Comparison of ENCODE assay signal across 10 mouse cellular contexts in genomic region chr1:66115330-66115729, GRCm38 (mm10). TPM values are rescaled to one million over a fixed set of nuclear protein-coding genes. Genes with fewer than 3 reads are reported as not detected.
DNase-seq lines count a peak whose midpoint lies in the region; ATAC-seq and TF ChIP-seq lines count a peak whose summit lies in the region.
"Had no signal": no experiment of that assay in that cellular context is flagged by ENCODE, and none has a peak within 500 bp of the region (broad histone marks: within the 10 kb centered on the region; RNA-seq: fewer than 3 reads in every experiment).

No protein-coding gene starts in this region.

- no peak overlapping the region for H3K9ac ChIP-seq in embryonic facial prominence, embryonic 14.5 days (ENCODE audit: low read depth, low read length)
- no peak overlapping the region for H3K9ac ChIP-seq in heart, adult 2 months (ENCODE audit: low read depth, low read length)
- H3K9ac ChIP-seq: midbrain, embryonic 12.5 days had no signal

- TF ChIP-seq EP300 in heart, adult 2 months (IDR thresholded peaks at IDR 0.05; ENCODE audit: insufficient read depth, low read depth, low read length) = no peak

- 15% methylated on average over 3 of the region's 3 CpGs for WGBS in embryonic facial prominence, embryonic 14.5 days
- WGBS in heart, adult 2 months = 34% methylated on average over 3 of the region's 3 CpGs

- intact Hi-C loops in left cerebral cortex, postnatal 4 days (cut with DNase I) = loop anchor here (10.0 kb wide), 2 partner anchors 209 to 299 kb away; no protein-coding TSS in a partner anchor
- intact Hi-C loops in heart, adult 2 months (cut with DNase I) = no loop called here

- H3K36me3 ChIP-seq in embryonic facial prominence, embryonic 14.5 days (ENCODE audit: control insufficient read depth, insufficient read depth, low read length) = no peaks in the 10 kb centered on the region
- H3K36me3 ChIP-seq in heart, adult 2 months (ENCODE audit: control insufficient read depth, insufficient read depth, low read length) = no peaks in the 10 kb centered on the region
- H3K36me3 ChIP-seq: midbrain, embryonic 12.5 days had no signal

- H3K4me1 ChIP-seq in embryonic facial prominence, embryonic 14.5 days (ENCODE audit: control insufficient read depth, insufficient read depth, low read length) = no peaks in the 10 kb centered on the region
- no peaks in the 10 kb centered on the region for H3K4me1 ChIP-seq in heart, adult 2 months (ENCODE audit: control insufficient read depth, insufficient read depth, low read length)
- H3K4me1 ChIP-seq: midbrain, embryonic 12.5 days had no signal

- no peaks in the 10 kb centered on the region for H3K9me3 ChIP-seq in embryonic facial prominence, embryonic 14.5 days (ENCODE audit: control insufficient read depth, low read length)

- peak; percentile 42 for DNase-seq in adrenal gland, postnatal 25 days
- no peak for DNase-seq in adrenal gland, adult 2 months
- peak; percentile 64 to 67 for DNase-seq in left cerebral cortex, adult 18-20 months (ENCODE audit: low spot score in 2 of 2)
- no peak for DNase-seq in left cerebral cortex, postnatal 4 days
- DNase-seq in embryonic facial prominence, embryonic 14.5 days (ENCODE audit: low spot score) = peak; percentile 94
- DNase-seq in right cerebral cortex, postnatal 10 days (ENCODE audit: low spot score in 2 of 2) = peak; percentile 31 to 35
- DNase-seq in heart, adult 2 months = no peak
- DNase-seq in spleen, adult 18-20 months = no peak
- DNase-seq: layer of hippocampus, adult 9-11 months had no signal

- no peak overlapping the region for H3K27ac ChIP-seq in embryonic facial prominence, embryonic 14.5 days (replicated peaks; ENCODE audit: low read depth, low read length)
- H3K27ac ChIP-seq in heart, adult 2 months = no peak overlapping the region
- H3K27ac ChIP-seq: midbrain, embryonic 12.5 days had no signal

- no peak overlapping the region for H3K4me3 ChIP-seq in embryonic facial prominence, embryonic 14.5 days (ENCODE audit: low read depth, low read length)
- no peak overlapping the region for H3K4me3 ChIP-seq in heart, adult 2 months
- H3K4me3 ChIP-seq: midbrain, embryonic 12.5 days had no signal

- H3K27me3 ChIP-seq in embryonic facial prominence, embryonic 14.5 days (replicated peaks; ENCODE audit: control insufficient read depth, insufficient read depth, low read length) = no peaks in the 10 kb centered on the region
- H3K27me3 ChIP-seq in heart, adult 2 months (ENCODE audit: control insufficient read depth, insufficient read depth, low read length) = no peaks in the 10 kb centered on the region
- H3K27me3 ChIP-seq: midbrain, embryonic 12.5 days had no signal

- no peaks in the 10 kb centered on the region for H3K79me2 ChIP-seq in heart, adult 2 months (replicated peaks; ENCODE audit: control insufficient read depth, insufficient read depth, low read length)

- no peak for TF ChIP-seq POLR2A in heart, adult 2 months (IDR thresholded peaks at IDR 0.05; ENCODE audit: insufficient read depth, low read depth, low read length)

- no peak for TF ChIP-seq CTCF in heart, adult 2 months (IDR thresholded peaks at IDR 0.05)

- H3K4me2 ChIP-seq in embryonic facial prominence, embryonic 14.5 days (ENCODE audit: low read depth, low read length) = no peak overlapping the region
- H3K4me2 ChIP-seq: midbrain, embryonic 12.5 days had no signal

- no peak for ATAC-seq in embryonic facial prominence, embryonic 14.5 days (ENCODE audit: low read depth)

RNA-seq across cellular contexts. Expression of gene Map2, which starts 59.7 kb away (rescaled TPM):
- total RNA-seq in adrenal gland, postnatal 25 days (2021) = 25.1 and 25.6 TPM in 2 replicates
- 10 to 100 TPM; 21.8 to 32.7 TPM for total RNA-seq in adrenal gland, adult 2 months (2021)
- 5.6 and 7.4 TPM in 2 replicates for polyA plus RNA-seq in adrenal gland, adult 2 months (2012; rRNA removed)
- total RNA-seq in left cerebral cortex, adult 18-20 months (2021) = 1,000 to 10,000 TPM in 1 of 2 experiments, 100 to 1,000 TPM in 1; 953 to 1,010 TPM
- total RNA-seq in left cerebral cortex, postnatal 4 days (2021) = 1,000 to 10,000 TPM; 1,425 to 1,439 TPM
- polyA plus RNA-seq in embryonic facial prominence, embryonic 14.5 days (2014; fragmentation: Nextera tagmentation; extraction: Ambion mirVana) = 16.6 and 19.2 TPM in 2 replicates
- 1 to 10 TPM; 3.8 to 4.2 TPM for total RNA-seq in heart, adult 2 months (2021)
- 2.2 and 3.7 TPM in 2 replicates for polyA plus RNA-seq in heart, adult 2 months (2012; rRNA removed)

Comparison
In these comparisons a context has a peak if more than half of its experiments do, and no peak if none do; other contexts are left out.
1. DNase-seq: peak in adrenal gland, postnatal 25 days (single experiment), left cerebral cortex, adult 18-20 months (2 of 2), embryonic facial prominence, embryonic 14.5 days (single experiment) and right cerebral cortex, postnatal 10 days (2 of 2); none in adrenal gland, adult 2 months (single experiment), left cerebral cortex, postnatal 4 days (single experiment), heart, adult 2 months (0 of 2) and spleen, adult 18-20 months (0 of 2).
2. RNA of gene Map2, which starts 59.7 kb away (total RNA-seq): 1,425 to 1,439 TPM in left cerebral cortex, postnatal 4 days and 953 to 1,010 TPM in left cerebral cortex, adult 18-20 months; 21.8 to 32.7 TPM in adrenal gland, adult 2 months, 25.1 to 25.6 TPM in adrenal gland, postnatal 25 days and 3.8 to 4.2 TPM in heart, adult 2 months; every median in the first group is over 10 times any median in the second.